Mouse (Mus musculus) hindbrain, embryonic 14.5 days (tissue): ENCODE results near the gene Tia1. TPM values are rescaled to one million over a fixed set of nuclear protein-coding genes. Genes with fewer than 3 reads are reported as not detected.

Source experiments
- ATAC-seq: fragments of 200-750 bp; cut with Nextera tagmentation; 2 replicates; pipeline ENCODE4 v1.8.0; 2017; ENCODE audit warnings: moderate number of reproducible peaks, mild to moderate bottlenecking, moderate TSS enrichment, moderate library complexity; ENCODE audit not compliant: low FRiP score
- DNase-seq: peaks from one replicate; pipeline ENCODE4 v3.0.0-alpha.2; 2015; ENCODE audit warnings: low spot score
- H3K27ac ChIP-seq: fragments of 300-500 bp; sonication (generic); 2 replicates; pipeline ENCODE4 v1.5.1; 2014; ENCODE audit warnings: mild to moderate bottlenecking, moderate library complexity
- H3K27me3 ChIP-seq: fragments of 300-500 bp; sonication (generic); 2 replicates; pipeline ENCODE4 v1.6.1; 2014; ENCODE audit warnings: mild to moderate bottlenecking, low read length, mixed read lengths; ENCODE audit not compliant: control insufficient read depth, insufficient read depth
- H3K36me3 ChIP-seq: fragments of 300-500 bp; sonication (generic); replicated peaks from 2 replicates; pipeline ENCODE4 v1.6.1; 2014; ENCODE audit not compliant: control insufficient read depth, insufficient read depth
- H3K4me1 ChIP-seq: fragments of 300-500 bp; sonication (generic); replicated peaks from 2 replicates; pipeline ENCODE4 v1.6.1; 2014; ENCODE audit warnings: antibody characterized with exemption, low read length, mixed read lengths; ENCODE audit not compliant: control insufficient read depth, insufficient read depth
- H3K4me2 ChIP-seq: fragments of 300-500 bp; sonication (generic); replicated peaks from 2 replicates; pipeline ENCODE4 v1.6.1; 2014; ENCODE audit warnings: mild to moderate bottlenecking, moderate library complexity
- H3K4me3 ChIP-seq: fragments of 300-500 bp; sonication (generic); replicated peaks from 2 replicates; pipeline ENCODE4 v1.5.1; 2014; ENCODE audit warnings: mild to moderate bottlenecking, low read length
- H3K9ac ChIP-seq: fragments of 300-500 bp; sonication (generic); 2 replicates; pipeline ENCODE4 v1.6.1; 2014
- H3K9me3 ChIP-seq: fragments of 300-500 bp; sonication (generic); 2 replicates; pipeline ENCODE4 v1.6.1; 2016; ENCODE audit warnings: low read length; ENCODE audit not compliant: control insufficient read depth
- WGBS: fragments of 180-500 bp; shearing (Covaris S2); extraction: QIAGEN DNeasy Blood & Tissue Kit; methylation state at CpG from one replicate; pipeline ENCODE4 v1.1.7; 2014; 5-methylcytosine and 5-hydroxymethylcytosine counted together
- polyA plus RNA-seq: library from polyadenylated mRNA; unstranded; fragments of >200 nt; fragmentation: Nextera tagmentation; extraction: Ambion mirVana; gene quantifications from 2 replicates; pipeline ENCODE4 v1.2.1, GENCODE M21; 2014

Gene Tia1
- polyA plus RNA-seq, 1 experiment from 2014 or later: 306 TPM

- 41% methylated on average over 9 of the region's 9 CpGs for WGBS
- DNase-seq (no peak), ATAC-seq (no peak)
- no peaks in the 10 kb centered on the region for H3K9me3 ChIP-seq
- H3K4me3 ChIP-seq: no peak overlapping the region
- peaks cover 6% of the 10 kb centered on the region; the same call in 1 of the 2 replicates for H3K4me1 ChIP-seq
- H3K4me2 ChIP-seq: peak overlapping the region; percentile 9; the same call in 1 of the 2 replicates
- H3K27ac ChIP-seq: peak overlapping the region; percentile 64
- no peaks in the 10 kb centered on the region for H3K27me3 ChIP-seq
- H3K9ac ChIP-seq: 0 out of 2 replicates have a peak overlapping the region, but pooled peaks have one; percentile 33
- H3K36me3 ChIP-seq: no peaks in the 10 kb centered on the region
Observed at GRCm38 (mm10) chr6:86480189-86480831, 76.3 kb downstream of the Tia1 start.

GRCm38 (mm10) chr6:86481871-86482270, 77.9 kb downstream of the Tia1 start:
- no peak overlapping the region for H3K4me3 ChIP-seq
- H3K9me3 ChIP-seq: no peaks in the 10 kb centered on the region
- H3K27ac ChIP-seq: no peak overlapping the region
- WGBS: over 99% methylated on average over 5 of the region's 5 CpGs
- ATAC-seq (no peak), DNase-seq (no peak)
- H3K27me3 ChIP-seq: no peaks in the 10 kb centered on the region
- H3K9ac ChIP-seq: no peak overlapping the region
- peaks cover 6% of the 10 kb centered on the region; the same call in 1 of the 2 replicates for H3K4me1 ChIP-seq
- no peak overlapping the region for H3K4me2 ChIP-seq
- no peaks in the 10 kb centered on the region for H3K36me3 ChIP-seq

Other genes starting within 250 kb of the Tia1 start
- 23.1 and 27.2 TPM in 2 replicates for gene Tgfa, start 209.0 kb upstream of the Tia1 start, polyA plus RNA-seq
- 114 and 115 TPM in 2 replicates for gene Fam136a, start 38.6 kb upstream of the Tia1 start, polyA plus RNA-seq
- gene Snrpg, start 32.9 kb upstream of the Tia1 start, polyA plus RNA-seq: 345 and 410 TPM in 2 replicates
- 94.9 and 99.9 TPM in 2 replicates for gene Pcyox1, start 7.1 kb upstream of the Tia1 start, polyA plus RNA-seq
- not detected in 2 replicates for gene Gm44790, start 22.4 kb downstream of the Tia1 start, polyA plus RNA-seq
- gene C87436, start 34.2 kb downstream of the Tia1 start, polyA plus RNA-seq: 19.2 and 21.6 TPM in 2 replicates
- 313 and 316 TPM in 2 replicates for gene Pcbp1, start 122.1 kb downstream of the Tia1 start, polyA plus RNA-seq
- 0.26 and 0.86 TPM in 2 replicates for gene Asprv1, start 223.9 kb downstream of the Tia1 start, polyA plus RNA-seq